Mouse (Mus musculus) hindbrain, embryonic 14.5 days (tissue): Measurements from ENCODE around the gene Olfr1148. TPM values are rescaled to one million over a fixed set of nuclear protein-coding genes. Genes with fewer than 3 reads are reported as not detected.

Experiments
- ATAC-seq: fragments of 200-750 bp; cut with Nextera tagmentation; 2 replicates; pipeline ENCODE4 v1.8.0; 2017; ENCODE audit warnings: moderate number of reproducible peaks, mild to moderate bottlenecking, moderate TSS enrichment, moderate library complexity; ENCODE audit not compliant: low FRiP score
- DNase-seq: peaks from one replicate; pipeline ENCODE4 v3.0.0-alpha.2; 2015; ENCODE audit warnings: low spot score
- H3K27ac ChIP-seq: fragments of 300-500 bp; sonication (generic); 2 replicates; pipeline ENCODE4 v1.5.1; 2014; ENCODE audit warnings: mild to moderate bottlenecking, moderate library complexity
- H3K27me3 ChIP-seq: fragments of 300-500 bp; sonication (generic); 2 replicates; pipeline ENCODE4 v1.6.1; 2014; ENCODE audit warnings: mild to moderate bottlenecking, low read length, mixed read lengths; ENCODE audit not compliant: control insufficient read depth, insufficient read depth
- H3K36me3 ChIP-seq: fragments of 300-500 bp; sonication (generic); replicated peaks from 2 replicates; pipeline ENCODE4 v1.6.1; 2014; ENCODE audit not compliant: control insufficient read depth, insufficient read depth
- H3K4me1 ChIP-seq: fragments of 300-500 bp; sonication (generic); replicated peaks from 2 replicates; pipeline ENCODE4 v1.6.1; 2014; ENCODE audit warnings: antibody characterized with exemption, low read length, mixed read lengths; ENCODE audit not compliant: control insufficient read depth, insufficient read depth
- H3K4me2 ChIP-seq: fragments of 300-500 bp; sonication (generic); replicated peaks from 2 replicates; pipeline ENCODE4 v1.6.1; 2014; ENCODE audit warnings: mild to moderate bottlenecking, moderate library complexity
- H3K4me3 ChIP-seq: fragments of 300-500 bp; sonication (generic); replicated peaks from 2 replicates; pipeline ENCODE4 v1.5.1; 2014; ENCODE audit warnings: mild to moderate bottlenecking, low read length
- H3K9ac ChIP-seq: fragments of 300-500 bp; sonication (generic); 2 replicates; pipeline ENCODE4 v1.6.1; 2014
- H3K9me3 ChIP-seq: fragments of 300-500 bp; sonication (generic); 2 replicates; pipeline ENCODE4 v1.6.1; 2016; ENCODE audit warnings: low read length; ENCODE audit not compliant: control insufficient read depth
- WGBS: fragments of 180-500 bp; shearing (Covaris S2); extraction: QIAGEN DNeasy Blood & Tissue Kit; methylation state at CpG from one replicate; pipeline ENCODE4 v1.1.7; 2014; 5-methylcytosine and 5-hydroxymethylcytosine counted together
- polyA plus RNA-seq: library from polyadenylated mRNA; unstranded; fragments of >200 nt; fragmentation: Nextera tagmentation; extraction: Ambion mirVana; gene quantifications from 2 replicates; pipeline ENCODE4 v1.2.1, GENCODE M21; 2014

Gene Olfr1148
- not detected in 2 replicates for polyA plus RNA-seq

- H3K27me3 ChIP-seq = no peaks in the 10 kb centered on the region
Observed at GRCm38 (mm10) chr2:87830233-87830632, at the start of gene Olfr1148. Olfr1148 (plus strand) TSS chr2:87830533.

GRCm38 (mm10) chr2:87800292-87800691 lies 30.0 kb upstream of the Olfr1148 start, which contains the start of gene Olfr1143:
Olfr1143 (plus strand) TSS chr2:87800592.
- no peak for DNase-seq
- no peak within 1 kb of the TSS for H3K9ac ChIP-seq
- no peaks in the 10 kb centered on the region for H3K9me3 ChIP-seq
- no peak within 1 kb of the TSS for H3K4me3 ChIP-seq
- no peaks in the 10 kb centered on the region for H3K27me3 ChIP-seq
- H3K36me3 ChIP-seq = no peaks in the 10 kb centered on the region
- H3K27ac ChIP-seq = no peak within 1 kb of the TSS
- ATAC-seq = no peak
- H3K4me2 ChIP-seq = no peak within 1 kb of the TSS
- H3K4me1 ChIP-seq = no peaks in the 10 kb centered on the region

More at GRCm38 (mm10) chr2:87830233-87830632, at the start of gene Olfr1148:
- H3K27ac ChIP-seq = no peak within 1 kb of the TSS
- DNase-seq = no peak
- no peak for ATAC-seq
- H3K4me3 ChIP-seq = no peak within 1 kb of the TSS
- H3K9me3 ChIP-seq = no peaks in the 10 kb centered on the region
- no peaks in the 10 kb centered on the region for H3K4me1 ChIP-seq
- 92% methylated on average over 1 of the region's 1 CpGs for WGBS
- H3K36me3 ChIP-seq = no peaks in the 10 kb centered on the region
- no peak within 1 kb of the TSS for H3K9ac ChIP-seq
- H3K4me2 ChIP-seq = no peak within 1 kb of the TSS

- Histone ChIP-seq H3K4me2 (no peak within 1 kb of the TSS), H3K4me3 (no peak within 1 kb of the TSS), H3K9ac (no peak within 1 kb of the TSS), H3K4me1 (no peaks in the 10 kb centered on the region), H3K27ac (no peak within 1 kb of the TSS), H3K9me3 (no peaks in the 10 kb centered on the region), H3K36me3 (no peaks in the 10 kb centered on the region), H3K27me3 (no peaks in the 10 kb centered on the region)
- 81% methylated on average over 1 of the region's 1 CpGs for WGBS
- ATAC-seq = no peak
- no peak for DNase-seq
Observed at GRCm38 (mm10) chr2:87809522-87809921, 20.8 kb upstream of the Olfr1148 start, which contains the start of gene Olfr1145. Olfr1145 (plus strand) TSS chr2:87809822.

- H3K27me3 ChIP-seq = no peaks in the 10 kb centered on the region
- no peak within 1 kb of the TSS for H3K27ac ChIP-seq
- H3K9me3 ChIP-seq = no peaks in the 10 kb centered on the region
- no peak within 1 kb of the TSS for H3K4me3 ChIP-seq
- no peak within 1 kb of the TSS for H3K9ac ChIP-seq
- WGBS = 82% methylated on average over 1 of the region's 1 CpGs
- DNase-seq (no peak), ATAC-seq (no peak)
- no peaks in the 10 kb centered on the region for H3K36me3 ChIP-seq
- no peak within 1 kb of the TSS for H3K4me2 ChIP-seq
- no peaks in the 10 kb centered on the region for H3K4me1 ChIP-seq
Observed at GRCm38 (mm10) chr2:87843693-87844092, 13.4 kb downstream of the Olfr1148 start, which contains the start of gene Olfr1150-ps1. Olfr1150-ps1 (plus strand) TSS chr2:87843993.

GRCm38 (mm10) chr2:87855562-87855961 lies 25.2 kb downstream of the Olfr1148 start, which contains the start of gene Olfr1151:
Olfr1151 (plus strand) TSS chr2:87855862.
- Histone ChIP-seq H3K9ac (no peak within 1 kb of the TSS), H3K4me1 (no peaks in the 10 kb centered on the region), H3K9me3 (no peaks in the 10 kb centered on the region), H3K4me3 (no peak within 1 kb of the TSS), H3K36me3 (no peaks in the 10 kb centered on the region), H3K4me2 (no peak within 1 kb of the TSS), H3K27me3 (no peaks in the 10 kb centered on the region), H3K27ac (no peak within 1 kb of the TSS)
- ATAC-seq (no peak), DNase-seq (no peak)
- WGBS = 81% methylated on average over 1 of the region's 1 CpGs

- H3K4me1 ChIP-seq = no peaks in the 10 kb centered on the region
- H3K4me3 ChIP-seq = no peak within 1 kb of the TSS
- H3K27me3 ChIP-seq = no peaks in the 10 kb centered on the region
- no peaks in the 10 kb centered on the region for H3K9me3 ChIP-seq
- no peak within 1 kb of the TSS for H3K9ac ChIP-seq
- no peaks in the 10 kb centered on the region for H3K36me3 ChIP-seq
- DNase-seq (no peak), ATAC-seq (no peak)
- H3K4me2 ChIP-seq = no peak within 1 kb of the TSS
- H3K27ac ChIP-seq = no peak within 1 kb of the TSS
Observed at GRCm38 (mm10) chr2:87866192-87866591, 35.9 kb downstream of the Olfr1148 start, which contains the start of gene Olfr1152. Olfr1152 (plus strand) TSS chr2:87866492.

Other genes with a start within 250 kb of the Olfr1148 start
- gene Olfr1130, start 224.3 kb upstream of the Olfr1148 start, polyA plus RNA-seq = not detected in 2 replicates
- gene Olfr1131, start 203.4 kb upstream of the Olfr1148 start, polyA plus RNA-seq = not detected in 2 replicates
- gene Olfr1132, start 193.0 kb upstream of the Olfr1148 start, polyA plus RNA-seq = not detected in 2 replicates
- not detected in 2 replicates for gene Olfr1133, start 183.2 kb upstream of the Olfr1148 start, polyA plus RNA-seq
- not detected in 2 replicates for gene Olfr1134, start 172.1 kb upstream of the Olfr1148 start, polyA plus RNA-seq
- not detected in 2 replicates for gene Olfr1135, start 156.9 kb upstream of the Olfr1148 start, polyA plus RNA-seq
- gene Olfr1136, start 136.6 kb upstream of the Olfr1148 start, polyA plus RNA-seq = not detected in 2 replicates
- gene Olfr1137, start 117.4 kb upstream of the Olfr1148 start, polyA plus RNA-seq = not detected in 2 replicates
- not detected in 2 replicates for gene Olfr1138, start 90.6 kb upstream of the Olfr1148 start, polyA plus RNA-seq
- gene Olfr1140, start 86.8 kb upstream of the Olfr1148 start, polyA plus RNA-seq = not detected in 2 replicates
- gene Olfr1141, start 76.5 kb upstream of the Olfr1148 start, polyA plus RNA-seq = not detected in 2 replicates
- not detected in 2 replicates for gene Olfr152, start 51.0 kb upstream of the Olfr1148 start, polyA plus RNA-seq
- gene Olfr1143, start 29.9 kb upstream of the Olfr1148 start, polyA plus RNA-seq = not detected in 2 replicates
- not detected in 2 replicates for gene Olfr1145, start 20.7 kb upstream of the Olfr1148 start, polyA plus RNA-seq
- not detected in 2 replicates for gene Olfr1150-ps1, start 13.5 kb downstream of the Olfr1148 start, polyA plus RNA-seq
- not detected in 2 replicates for gene Olfr1151, start 25.3 kb downstream of the Olfr1148 start, polyA plus RNA-seq
- gene Olfr1152, start 36.0 kb downstream of the Olfr1148 start, polyA plus RNA-seq = not detected in 2 replicates
- gene Olfr1153, start 64.4 kb downstream of the Olfr1148 start, polyA plus RNA-seq = not detected in 2 replicates
- gene Olfr1154, start 74.6 kb downstream of the Olfr1148 start, polyA plus RNA-seq = not detected in 2 replicates
- gene Olfr1155, start 114.6 kb downstream of the Olfr1148 start, polyA plus RNA-seq = not detected in 2 replicates
- gene Olfr1156, start 122.6 kb downstream of the Olfr1148 start, polyA plus RNA-seq = not detected in 2 replicates
- gene Olfr1157, start 137.8 kb downstream of the Olfr1148 start, polyA plus RNA-seq = not detected in 2 replicates
- not detected in 2 replicates for gene Olfr74, start 144.1 kb downstream of the Olfr1148 start, polyA plus RNA-seq
- not detected in 2 replicates for gene Olfr1158, start 159.6 kb downstream of the Olfr1148 start, polyA plus RNA-seq
- not detected in 2 replicates for gene Olfr1160, start 177.7 kb downstream of the Olfr1148 start, polyA plus RNA-seq
- gene Olfr1161, start 192.2 kb downstream of the Olfr1148 start, polyA plus RNA-seq = not detected in 2 replicates
- gene Olfr73, start 207.2 kb downstream of the Olfr1148 start, polyA plus RNA-seq = not detected in 2 replicates
- gene Olfr1162, start 220.6 kb downstream of the Olfr1148 start, polyA plus RNA-seq = not detected in 2 replicates
- not detected in 2 replicates for gene Olfr1163, start 241.3 kb downstream of the Olfr1148 start, polyA plus RNA-seq